Mouse (Mus musculus): ENCODE results near the gene Lmna. TPM values are rescaled to one million over a fixed set of nuclear protein-coding genes. Genes with fewer than 3 reads are reported as not detected.

Lmna gene
- total RNA-seq, 2 experiments from 2014 or later, result 109 to 113 TPM

DNA sequence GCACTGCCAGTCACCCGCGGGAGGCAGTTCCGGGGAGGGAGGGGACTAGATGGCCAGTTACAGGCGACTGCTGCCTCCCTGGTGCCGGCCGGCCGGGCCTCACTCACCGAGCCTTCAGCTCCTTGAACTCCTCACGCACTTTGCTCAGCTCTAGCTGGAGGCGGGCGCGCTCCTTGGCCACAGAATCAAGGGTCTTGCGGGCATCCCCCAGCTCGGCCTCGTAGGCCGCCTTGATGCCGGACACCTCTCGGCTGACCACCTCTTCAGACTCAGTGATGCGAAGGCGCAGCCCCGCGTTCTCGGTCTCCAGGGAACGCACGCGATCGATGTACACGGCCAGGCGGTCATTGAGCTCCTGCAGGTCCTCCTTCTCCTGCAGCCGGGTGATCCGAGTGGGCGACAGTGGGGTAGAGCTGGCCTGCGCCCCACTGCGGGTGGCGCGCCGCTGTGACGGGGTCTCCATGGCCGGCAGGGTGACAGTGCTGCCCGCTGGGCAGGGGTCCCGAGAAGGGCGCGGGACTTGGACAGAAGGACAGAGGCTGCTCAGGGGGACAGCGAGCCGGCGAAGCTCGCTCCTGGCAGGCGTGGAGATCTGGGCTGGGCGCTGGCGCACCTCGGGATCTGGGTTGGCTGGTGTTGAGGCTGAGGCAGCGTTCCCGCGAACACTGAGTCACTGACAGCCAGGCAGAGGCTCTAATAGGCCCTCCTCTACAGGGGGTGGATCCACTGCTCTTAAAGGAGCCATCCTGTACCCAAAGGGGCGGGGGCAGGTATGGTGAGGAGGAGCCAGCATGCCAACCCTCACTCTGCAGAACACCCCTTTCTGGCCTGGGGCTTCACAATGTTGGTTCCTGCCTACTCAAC, 6.9 kb downstream of the Lmna start:
- DNase-seq (ENCODE audit: low spot score in 2 of 2), result peak; percentile 76 to 77

DNA sequence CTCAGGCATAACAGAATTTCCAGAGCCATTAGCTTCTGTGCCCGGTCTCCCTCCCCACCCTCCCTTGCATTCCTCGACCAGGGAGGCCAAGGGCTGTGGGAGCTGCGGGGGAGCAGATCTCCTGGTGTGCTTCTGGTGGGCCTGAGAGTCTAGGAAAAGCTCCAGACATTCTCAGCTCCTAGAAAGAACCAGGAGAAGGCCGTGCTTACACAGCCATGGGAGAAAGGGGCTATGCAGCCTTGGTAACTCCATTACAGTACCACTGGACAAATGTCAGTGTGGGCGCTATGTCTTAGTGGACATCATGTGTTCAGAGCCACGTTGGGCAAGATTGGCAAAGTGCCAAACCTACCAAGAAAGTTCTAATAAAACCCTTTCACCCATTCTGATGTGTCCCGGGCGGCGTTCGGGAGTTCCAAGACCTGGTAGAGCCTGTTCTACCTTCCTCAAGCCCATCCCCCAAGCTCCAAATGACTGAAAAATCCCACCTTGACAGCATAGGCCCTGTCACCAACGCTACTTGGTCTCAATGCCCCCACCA, 7.7 kb downstream of the Lmna start:
- no peak for DNase-seq (ENCODE audit: low spot score in 2 of 2)

DNA sequence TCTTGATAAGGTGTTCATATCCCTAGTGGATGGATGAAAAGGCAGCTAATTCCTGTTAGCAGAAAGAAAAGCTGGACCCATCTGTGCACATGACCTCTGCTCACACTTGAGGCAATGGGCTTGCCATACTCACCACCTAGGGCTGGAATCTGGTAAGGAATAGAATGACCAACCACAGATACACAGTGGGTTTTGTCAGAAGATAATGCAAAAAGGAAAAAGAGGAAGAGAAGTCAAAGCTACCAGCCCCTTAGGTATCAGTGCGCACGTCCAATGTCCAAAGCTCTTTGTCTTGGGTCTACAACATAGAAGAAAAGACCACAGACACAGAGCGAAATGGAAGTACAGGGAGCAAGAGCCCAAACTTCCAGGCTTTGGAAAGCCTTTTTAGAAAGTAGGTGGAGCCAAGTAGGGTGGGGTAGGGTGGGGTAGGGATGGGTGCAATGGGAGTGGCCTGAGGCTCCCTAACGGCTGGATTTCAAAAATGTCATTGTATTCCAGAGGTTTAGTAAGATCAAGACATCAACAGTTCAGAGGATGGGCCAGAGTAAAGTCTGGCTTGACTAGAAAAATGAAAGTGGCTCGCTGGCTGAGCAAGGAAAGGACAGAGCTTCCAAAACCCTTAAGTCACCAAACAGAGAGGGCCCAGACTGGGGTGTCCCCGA, 8.3 kb downstream of the Lmna start:
- no peak for DNase-seq (ENCODE audit: low spot score in 2 of 2)

DNA sequence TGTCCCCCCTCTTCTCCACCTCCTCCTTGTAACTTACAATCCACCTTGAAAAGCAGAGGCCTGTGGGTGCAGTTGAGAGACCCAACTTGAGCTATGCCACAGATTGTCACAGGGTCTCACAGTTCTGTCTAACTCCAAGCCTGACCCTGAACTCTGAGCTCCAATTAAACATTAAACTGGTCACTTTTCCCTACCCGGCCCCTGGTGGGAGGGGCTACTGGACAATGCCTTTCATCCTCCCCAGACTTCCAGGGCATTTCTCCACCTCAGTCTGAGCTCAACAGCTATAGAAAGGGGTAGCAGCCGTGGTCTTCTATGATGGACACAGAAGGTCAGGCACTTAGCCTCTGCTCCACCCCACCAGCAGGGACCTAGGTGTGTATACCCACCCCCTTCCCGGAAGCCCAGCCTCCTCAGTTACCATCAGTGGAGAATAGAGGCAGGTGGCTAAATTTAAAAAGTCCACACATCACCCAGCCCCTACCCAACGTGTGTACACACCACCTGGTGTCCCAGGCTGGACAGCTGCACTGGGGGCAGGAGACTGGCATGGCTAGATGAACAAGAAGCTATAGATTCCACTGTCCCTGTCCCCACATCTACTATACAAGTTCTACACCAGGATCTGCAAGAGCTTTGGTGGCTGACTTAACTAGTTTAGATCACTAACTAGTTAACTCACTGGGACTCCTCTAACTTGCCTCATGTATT, 8.9 kb downstream of the Lmna start:
- DNase-seq (ENCODE audit: low spot score in 2 of 2), result no peak

GRCm38 (mm10) chr3:88500087-88500486, 9.7 kb downstream of the Lmna start:
- no peak for DNase-seq (ENCODE audit: low spot score in 2 of 2)

GRCm38 (mm10) chr3:88499580-88499979, 10.2 kb downstream of the Lmna start:
- DNase-seq (ENCODE audit: low spot score in 2 of 2), result no peak

GRCm38 (mm10) chr3:88495741-88496415, 13.9 kb downstream of the Lmna start:
- no peak for DNase-seq (ENCODE audit: low spot score in 2 of 2)

DNA sequence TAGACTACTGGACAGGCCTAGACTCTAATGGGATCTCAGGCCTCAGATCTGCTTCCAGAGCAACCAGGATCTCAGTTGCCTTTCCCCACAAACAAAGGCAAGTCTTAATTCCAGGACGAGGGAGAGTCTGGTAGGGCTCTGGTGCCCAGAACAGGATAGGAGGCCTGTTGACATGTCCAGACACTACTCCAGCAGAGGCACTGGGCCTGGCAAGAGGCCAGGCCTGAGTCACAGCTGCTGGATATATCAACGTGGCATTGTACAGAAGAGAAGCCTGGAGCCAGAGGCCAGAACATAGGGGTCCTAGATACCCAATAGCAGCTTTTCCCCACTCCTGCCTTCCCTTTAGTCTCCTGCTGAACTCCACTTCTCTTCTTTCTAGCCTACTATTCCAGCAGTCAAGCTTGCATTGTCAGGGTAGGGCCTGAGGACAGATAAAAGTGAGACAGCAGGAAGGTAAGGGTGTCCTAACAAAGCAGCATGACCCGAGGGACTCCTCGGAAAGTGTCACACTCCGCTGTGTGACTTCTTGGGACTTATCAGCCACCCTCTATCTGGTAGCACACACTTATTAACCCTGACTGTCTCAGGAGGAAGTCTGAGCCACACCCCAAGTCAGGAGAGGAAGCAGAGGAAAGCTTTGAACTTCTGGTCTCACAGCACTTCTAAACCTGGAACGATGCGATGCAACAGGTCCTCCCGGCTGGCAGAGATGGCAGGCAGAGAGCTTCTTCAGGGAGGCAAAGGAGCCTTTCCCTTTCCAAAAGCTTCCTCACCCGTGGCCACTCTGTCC, 14.7 kb downstream of the Lmna start:
- DNase-seq (ENCODE audit: low spot score in 2 of 2), result peak in 1 of 2 experiments; percentile 55

- DNase-seq (ENCODE audit: low spot score in 2 of 2), result no peak
Observed at GRCm38 (mm10) chr3:88493706-88494582, 15.8 kb downstream of the Lmna start.

DNA sequence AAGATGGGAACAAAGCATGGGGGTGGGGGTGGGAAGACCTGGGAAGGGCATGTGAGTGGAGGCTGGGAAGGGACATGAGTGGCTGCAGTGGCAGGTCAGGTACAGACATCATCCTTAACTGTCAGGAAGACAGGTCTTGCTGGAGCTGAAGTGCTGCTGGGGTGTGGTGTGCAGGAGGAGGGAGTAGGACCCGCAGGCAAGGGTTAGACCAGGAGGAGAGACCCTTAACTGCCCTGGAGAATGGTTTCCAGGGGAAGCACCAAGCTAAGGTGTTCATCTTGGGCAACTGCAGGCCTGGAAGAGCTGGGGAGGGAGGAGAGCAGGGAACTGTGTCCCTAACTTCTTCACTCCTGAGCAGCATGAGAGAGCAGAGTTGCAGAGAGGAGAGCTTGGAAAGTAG, 22.4 kb downstream of the Lmna start:
- DNase-seq (ENCODE audit: low spot score in 2 of 2), result no peak

DNA sequence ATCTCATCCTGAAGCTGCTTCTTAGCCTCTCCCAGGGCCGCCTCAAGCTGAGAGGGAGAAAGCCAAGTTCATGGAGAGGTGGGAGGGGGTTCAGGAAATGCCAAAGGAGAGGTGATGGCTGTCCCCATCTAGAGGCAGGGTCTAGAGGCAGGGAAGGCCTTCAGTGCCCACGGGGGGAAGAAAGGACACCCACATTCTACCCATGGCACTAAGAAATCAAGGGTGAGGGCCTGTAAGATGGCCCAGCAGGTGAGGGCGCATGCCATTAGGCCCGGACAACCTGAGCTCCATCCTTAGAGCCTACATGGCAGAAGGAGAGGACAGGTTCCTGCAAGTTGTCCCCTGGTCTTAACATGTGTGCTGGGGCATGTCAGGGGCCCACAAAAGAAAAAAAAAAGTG, 22.9 kb downstream of the Lmna start:
- DNase-seq (ENCODE audit: low spot score in 2 of 2), result no peak

- no peak for DNase-seq (ENCODE audit: low spot score in 2 of 2)
Observed at GRCm38 (mm10) chr3:88486043-88486442, 23.7 kb downstream of the Lmna start.

DNA sequence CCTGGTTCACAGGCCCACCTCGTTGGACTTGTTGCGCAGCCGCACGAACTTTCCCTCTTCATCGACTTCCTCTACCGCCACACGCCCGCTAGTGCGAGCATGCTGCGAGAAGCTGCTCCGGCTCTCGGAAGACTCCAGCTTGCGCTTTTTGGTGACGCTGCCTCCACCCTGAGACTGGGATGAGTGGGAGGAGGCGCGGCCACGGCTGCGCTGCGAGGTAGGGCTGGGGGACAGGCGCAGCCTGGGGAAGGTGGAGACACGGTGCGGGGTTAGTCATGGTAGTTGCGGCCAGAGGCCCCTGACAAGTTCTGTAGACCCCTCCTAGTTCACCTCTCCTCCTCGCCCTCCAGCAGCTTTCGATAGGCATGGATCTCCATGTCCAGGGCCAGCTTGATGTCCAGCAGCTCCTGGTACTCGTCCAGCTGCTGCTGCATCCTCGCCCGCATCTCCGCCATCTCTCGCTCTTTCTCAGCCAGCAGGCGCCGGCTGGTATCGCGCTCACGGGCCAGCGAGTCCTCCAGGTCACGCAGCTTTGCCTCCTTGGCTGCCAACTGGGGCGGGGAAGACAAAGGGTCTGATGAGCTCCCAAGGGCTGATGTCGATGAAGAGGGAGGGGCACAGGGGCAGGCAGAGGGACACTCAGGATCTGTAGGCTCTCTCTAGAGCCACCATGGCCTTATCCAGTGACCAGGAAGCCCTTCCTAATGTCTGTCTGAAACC, 25.0 kb downstream of the Lmna start:
- no peak for DNase-seq (ENCODE audit: low spot score in 2 of 2)

- DNase-seq (ENCODE audit: low spot score in 2 of 2), result peak; percentile 44 to 61
Observed at GRCm38 (mm10) chr3:88483621-88484020, 26.1 kb downstream of the Lmna start.

GRCm38 (mm10) chr3:88483141-88483540, 26.6 kb downstream of the Lmna start:
- no peak for DNase-seq (ENCODE audit: low spot score in 2 of 2)

DNA sequence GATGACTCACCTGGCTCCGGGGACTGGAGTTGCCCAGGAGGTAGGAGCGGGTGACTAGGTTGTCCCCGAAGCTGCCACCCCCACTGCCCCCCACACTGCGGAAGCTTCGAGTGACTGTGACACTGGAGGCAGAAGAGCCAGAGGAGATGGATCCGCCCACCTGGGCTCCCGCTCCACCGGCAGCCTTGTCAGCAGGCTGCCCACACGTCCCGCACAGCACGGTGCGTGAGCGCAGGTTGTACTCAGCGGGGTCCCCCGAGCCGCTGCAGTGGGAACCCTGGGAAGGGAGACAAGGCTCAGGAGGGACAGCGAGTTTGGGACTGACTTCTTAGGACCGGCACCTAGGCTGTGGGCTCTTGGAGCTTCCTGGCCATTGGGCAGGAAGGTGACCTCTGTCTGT, 27.4 kb downstream of the Lmna start:
- no peak for DNase-seq (ENCODE audit: low spot score in 2 of 2)

DNA sequence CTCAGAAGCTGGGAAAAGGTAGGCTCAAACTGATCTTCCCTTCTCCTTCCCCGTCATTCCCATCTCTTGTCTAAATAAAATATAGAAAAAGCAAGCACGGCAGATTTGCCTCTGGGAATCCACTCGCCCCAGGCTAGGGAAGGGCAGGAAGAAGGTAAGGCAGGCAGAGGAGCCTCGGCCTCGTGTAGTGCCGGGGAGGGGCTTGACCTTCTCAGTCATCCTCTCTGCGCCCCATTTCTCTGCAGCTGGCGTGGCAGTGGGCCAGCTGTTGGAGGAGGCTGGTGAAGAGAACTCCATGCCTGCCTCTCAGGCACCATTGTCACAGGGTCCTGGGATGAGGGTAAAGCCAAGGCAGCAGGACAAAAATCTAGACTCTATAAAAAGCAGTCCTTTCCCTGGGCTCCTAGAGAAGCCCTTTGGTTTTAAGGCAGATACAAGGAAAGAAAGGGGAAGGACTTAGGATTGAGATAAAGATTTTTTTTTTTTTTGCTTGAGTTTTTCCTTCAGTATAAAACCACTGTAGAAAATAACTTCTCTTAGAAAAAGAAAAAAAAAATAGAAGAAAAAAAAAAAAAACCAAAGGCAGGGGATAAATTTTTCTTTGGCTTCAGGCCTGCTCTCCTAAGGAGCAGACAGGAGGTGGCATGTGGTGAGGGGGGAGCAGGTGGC, 28.2 kb downstream of the Lmna start:
- no peak for DNase-seq (ENCODE audit: low spot score in 2 of 2)

DNA sequence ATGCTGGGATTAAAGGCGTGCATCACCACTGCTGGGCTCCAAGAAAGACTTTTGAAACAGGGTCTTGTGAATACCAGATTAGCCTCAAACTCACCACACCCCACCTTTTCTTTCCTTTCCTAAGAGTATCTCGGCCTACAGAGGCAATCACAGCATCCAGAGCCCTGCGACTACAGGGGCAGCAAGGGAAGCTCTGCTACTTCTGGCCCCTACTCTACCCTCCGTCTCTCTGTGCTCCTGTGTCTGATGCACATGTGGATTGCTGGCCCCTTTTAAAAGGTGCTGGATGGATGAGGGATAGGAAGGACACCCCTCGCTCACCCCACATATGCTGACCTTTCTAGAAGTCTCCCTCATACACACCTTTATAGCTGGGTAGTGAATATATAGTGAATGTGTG, 29.1 kb downstream of the Lmna start:
- DNase-seq (ENCODE audit: low spot score in 2 of 2), result no peak
